Mouse (Mus musculus) erythroblast, embryonic 14.5 days (primary cell): ENCODE data around the gene Tmem220.

Experiments
- GATA1 ChIP-seq: IDR thresholded peaks from 2 replicates; pipeline ENCODE4 v1.6.1; 2012; ENCODE audit warnings: low read length, inconsistent platforms, mixed read lengths
- TAL1 ChIP-seq: IDR thresholded peaks from 3 replicates; pipeline ENCODE4 v1.6.1; 2012; ENCODE audit warnings: low read length, inconsistent platforms, mixed read lengths

- TF ChIP-seq GATA1 (no peak), TAL1 (no peak)
Observed at GRCm38 (mm10) chr11:67023802-67024340, 1.1 kb upstream of the Tmem220 start.
